Mouse (Mus musculus) monocyte, adult 5-6 weeks (primary cell): ENCODE data around the gene Sort1. TPM values are rescaled to one million over a fixed set of nuclear protein-coding genes. Genes with fewer than 3 reads are reported as not detected.

Source experiments
- ATAC-seq: fragments of 153-309, 156-312 bp; replicated peaks from 2 replicates; pipeline ENCODE4 v1.8.0; 2017; ENCODE audit warnings: mild to moderate bottlenecking; ENCODE audit not compliant: low TSS enrichment, insufficient number of reproducible peaks, severe bottlenecking, poor library complexity, low FRiP score
- total RNA-seq: library from RNA; stranded (forward); fragments of 200-1000, 200-491, 200-594 nt; gene quantifications from 3 replicates; pipeline ENCODE4 v1.2.3, GENCODE M21; 2017

Sort1 gene
- total RNA-seq, 1 experiment from 2014 or later, result 31.6 TPM

DNA sequence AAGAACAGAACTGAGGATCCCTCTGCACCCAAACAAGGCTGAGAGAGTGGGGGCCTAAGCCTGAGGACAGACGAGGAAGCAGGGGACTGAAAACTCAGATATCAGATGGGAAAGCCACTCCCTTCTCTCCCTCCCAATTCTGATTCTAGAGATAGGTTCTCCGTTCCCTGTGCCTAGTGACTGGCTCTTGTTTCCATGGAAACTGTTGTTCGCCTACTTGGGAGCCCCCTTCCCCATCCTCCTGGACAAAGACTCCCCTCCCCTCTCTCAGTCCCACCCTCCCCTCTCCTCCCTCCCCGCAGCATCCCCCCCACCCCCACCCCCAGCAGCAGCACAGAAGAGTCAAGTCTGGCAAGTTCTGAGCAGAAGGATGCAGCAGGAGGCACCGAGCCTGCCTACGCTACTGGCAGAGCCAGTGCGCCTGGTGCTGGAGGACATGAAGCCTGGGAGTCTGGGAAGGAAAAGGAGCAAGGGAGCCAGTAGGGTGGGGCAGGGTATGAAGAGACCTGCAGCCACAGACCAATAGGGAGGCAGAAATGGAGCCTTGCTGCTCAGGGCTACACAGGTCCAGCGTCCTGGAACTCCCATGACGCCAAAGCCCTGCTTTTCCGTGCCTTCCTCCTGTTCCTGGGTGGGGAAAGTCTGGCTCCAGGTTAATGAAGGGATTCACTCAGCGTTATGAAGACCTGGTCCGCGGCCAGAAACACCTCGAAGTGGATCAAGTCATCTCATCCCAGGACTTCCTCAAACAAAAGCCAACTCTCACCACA is 121.8 kb downstream of the Sort1 start:
- no peak for ATAC-seq

DNA sequence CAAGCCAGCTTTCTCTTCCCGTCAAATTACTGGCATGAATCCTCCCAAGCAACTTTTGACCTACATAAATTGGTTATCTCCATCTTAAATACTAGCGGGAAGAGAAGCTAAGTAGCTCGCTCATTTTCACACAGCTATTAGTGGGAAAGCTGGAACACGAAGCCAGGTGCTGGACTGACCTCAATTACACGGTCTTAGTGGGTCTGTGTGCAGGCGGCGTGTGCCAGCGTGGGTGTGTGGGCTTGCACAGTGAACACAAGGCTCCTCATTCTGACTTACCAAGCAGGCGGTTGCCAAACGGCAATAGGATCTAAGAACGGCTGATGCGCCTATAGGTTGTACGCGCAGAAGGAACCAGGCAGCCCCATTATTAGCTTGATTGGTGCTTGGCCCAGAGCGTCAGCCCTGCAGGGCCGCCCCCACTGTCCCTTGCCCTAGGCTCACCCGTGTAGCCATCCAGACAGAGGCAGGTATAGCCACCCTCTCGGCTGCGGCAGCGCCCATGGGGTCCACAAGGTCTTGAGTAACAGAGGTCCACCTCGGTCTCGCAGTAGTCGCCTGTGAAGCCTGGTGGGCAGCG is 122.5 kb downstream of the Sort1 start:
- no peak for ATAC-seq

DNA sequence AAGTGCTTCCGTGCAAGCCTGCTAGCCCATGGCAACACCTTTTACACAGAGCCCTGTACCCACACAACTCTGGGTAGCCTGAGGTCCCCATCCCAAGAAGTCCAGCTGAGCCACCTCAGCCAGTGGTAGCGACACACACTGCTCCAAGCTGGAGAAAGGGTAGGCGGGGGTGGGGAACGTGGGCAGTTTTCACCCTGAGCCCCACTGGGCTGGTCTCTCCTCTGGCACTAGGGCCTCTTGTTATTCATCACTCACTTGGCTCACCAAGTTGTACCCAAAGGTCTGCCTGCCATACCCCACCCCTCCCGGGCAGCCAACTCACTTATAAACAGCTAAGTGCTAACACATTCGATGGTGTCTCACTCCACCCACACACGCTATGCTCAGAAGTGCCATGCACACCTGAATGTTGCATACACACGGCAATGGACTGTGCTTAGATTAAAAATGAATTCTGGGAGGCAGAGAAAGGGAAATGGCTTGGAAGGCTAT is 124.7 kb downstream of the Sort1 start:
- no peak for ATAC-seq

GRCm38 (mm10) chr3:108409656-108410358 is 125.9 kb downstream of the Sort1 start:
- no peak for ATAC-seq

DNA sequence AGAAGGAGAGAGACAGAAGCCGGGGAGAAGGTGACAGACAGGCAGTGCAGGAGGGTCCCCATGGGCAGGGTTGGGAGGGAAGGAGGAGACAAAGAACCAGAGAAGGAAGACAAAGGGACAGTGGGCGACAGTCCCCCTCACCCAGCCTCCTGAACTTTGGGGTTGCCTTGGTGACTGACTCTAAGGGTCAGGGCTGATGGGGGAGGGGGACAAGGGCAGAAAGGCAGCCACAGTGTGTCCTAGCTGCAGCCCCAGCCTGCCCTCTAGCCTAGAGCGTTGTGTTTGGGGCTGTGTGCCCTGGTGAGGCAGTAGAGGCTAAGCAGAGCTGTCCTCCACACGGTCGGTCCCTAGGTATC is 126.5 kb downstream of the Sort1 start:
- no peak for ATAC-seq

Other genes starting within 250 kb of the Sort1 start
- 7.4 to 12.4 TPM (median 8.4 TPM) in 3 replicates for gene Gstm4, start 239.2 kb upstream of the Sort1 start, total RNA-seq
- gene Ampd2, start 197.4 kb upstream of the Sort1 start, total RNA-seq, result 15.6 to 22.0 TPM (median 18.4 TPM) in 3 replicates
- not detected in 3 replicates for gene Gnat2, start 191.3 kb upstream of the Sort1 start, total RNA-seq
- gene Gnai3, start 137.9 kb upstream of the Sort1 start, total RNA-seq, result 156 to 172 TPM (median 164 TPM) in 3 replicates
- gene Gpr61, start 129.2 kb upstream of the Sort1 start, total RNA-seq, result not detected in 3 replicates
- gene Amigo1, start 97.7 kb upstream of the Sort1 start, total RNA-seq, result 3.7 to 6.2 TPM (median 4.2 TPM) in 3 replicates
- 13.0 to 22.3 TPM (median 15.0 TPM) in 3 replicates for gene Cyb561d1, start 82.9 kb upstream of the Sort1 start, total RNA-seq
- 4.0 to 7.1 TPM (median 6.8 TPM) in 3 replicates for gene Atxn7l2, start 73.1 kb upstream of the Sort1 start, total RNA-seq
- not detected in 3 replicates for gene Sypl2, start 57.4 kb upstream of the Sort1 start, total RNA-seq
- gene Psma5, start 27.2 kb upstream of the Sort1 start, total RNA-seq, result 137 to 139 TPM (median 138 TPM) in 3 replicates
- not detected in 3 replicates for gene Mybphl, start 80.8 kb downstream of the Sort1 start, total RNA-seq
- gene Psrc1, start 99.8 kb downstream of the Sort1 start, total RNA-seq, result 0.68 to 1.4 TPM (median 0.86 TPM) in 3 replicates
- 0.11 to 1.8 TPM (median 0.19 TPM) in 3 replicates for gene Celsr2, start 131.5 kb downstream of the Sort1 start, total RNA-seq
- 120 to 326 TPM (median 130 TPM) in 3 replicates for gene Sars, start 161.1 kb downstream of the Sort1 start, total RNA-seq